Mouse (Mus musculus): ENCODE results near the gene Sav1. TPM values are rescaled to one million over a fixed set of nuclear protein-coding genes. Genes with fewer than 3 reads are reported as not detected.

Gene Sav1
- polyA plus RNA-seq, 2 experiments = 11.0 to 57.2 TPM

- H3K27ac ChIP-seq (replicated peaks; ENCODE audit: low read depth, low read length) = no peak overlapping the region
- TF ChIP-seq POLR2A (IDR thresholded peaks at IDR 0.05; ENCODE audit: borderline replicate concordance, extremely low read depth, insufficient read depth, insufficient read length) = no peak
- H3K27me3 ChIP-seq (ENCODE audit: control insufficient read depth, insufficient read depth, low read length) = no peaks in the 10 kb centered on the region
- no peak overlapping the region for H3K4me3 ChIP-seq (replicated peaks; ENCODE audit: low read length)
- 70% methylated on average over 4 of the region's 4 CpGs for WGBS
- peaks cover 42% of the 10 kb centered on the region for H3K36me3 ChIP-seq (ENCODE audit: control insufficient read depth, insufficient read depth, low read length)
- no peak overlapping the region for H3K4me2 ChIP-seq (replicated peaks; ENCODE audit: low read depth, low read length, severe bottlenecking)
- no peak for ATAC-seq (ENCODE audit: low FRiP score, low read depth)
- no peaks in the 10 kb centered on the region for H3K9me3 ChIP-seq (ENCODE audit: control insufficient read depth, low read length)
- no peak overlapping the region for H3K9ac ChIP-seq (ENCODE audit: low read depth, low read length, severe bottlenecking)
- DNase-seq (ENCODE audit: low spot score) = no peak
- H3K4me1 ChIP-seq (ENCODE audit: control insufficient read depth, insufficient read depth, low read length) = no peaks in the 10 kb centered on the region
Observed at GRCm38 (mm10) chr12:70015936-70016335, 29.1 kb upstream of the Sav1 start.

DNA sequence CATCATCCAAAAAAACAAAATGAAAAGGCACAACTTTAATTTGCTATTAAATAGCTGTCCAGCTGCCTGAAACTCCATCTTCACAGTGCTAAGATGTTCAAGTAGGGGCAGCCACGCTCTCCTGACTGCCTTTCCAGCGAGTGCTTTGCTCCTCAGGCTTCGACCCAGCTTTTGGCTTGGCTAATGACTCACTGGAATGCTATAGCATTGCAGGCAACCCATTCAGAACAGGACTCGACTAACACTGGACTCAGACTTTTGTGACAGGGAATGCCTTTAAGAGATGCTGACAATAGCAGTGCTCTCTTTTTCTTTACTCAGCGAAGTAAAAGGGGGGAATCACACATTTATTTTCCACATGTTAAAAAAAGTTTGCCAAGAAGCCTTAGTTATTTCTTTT, 24.9 kb upstream of the Sav1 start:
- ATAC-seq (ENCODE audit: low FRiP score, low read depth) = no peak

GRCm38 (mm10) chr12:70010356-70010755, 23.6 kb upstream of the Sav1 start:
- no peak for TF ChIP-seq POLR2A (IDR thresholded peaks at IDR 0.05; ENCODE audit: borderline replicate concordance, extremely low read depth, insufficient read depth, insufficient read length)

More for the DNA sequence above, 24.9 kb upstream of the Sav1 start:
- Histone ChIP-seq H3K9ac (ENCODE audit: low read depth, low read length, severe bottlenecking) (no peak overlapping the region), H3K4me3 (replicated peaks; ENCODE audit: low read length) (no peak overlapping the region), H3K4me1 (ENCODE audit: control insufficient read depth, insufficient read depth, low read length) (no peaks in the 10 kb centered on the region), H3K9me3 (ENCODE audit: control insufficient read depth, low read length) (no peaks in the 10 kb centered on the region), H3K27ac (replicated peaks; ENCODE audit: low read depth, low read length) (no peak overlapping the region), H3K36me3 (ENCODE audit: control insufficient read depth, insufficient read depth, low read length) (peaks cover 26% of the 10 kb centered on the region), H3K27me3 (ENCODE audit: control insufficient read depth, insufficient read depth, low read length) (no peaks in the 10 kb centered on the region), H3K4me2 (replicated peaks; ENCODE audit: low read depth, low read length, severe bottlenecking) (no peak overlapping the region)
- DNase-seq (ENCODE audit: low spot score) = no peak
- WGBS = 85% methylated on average over 5 of the region's 5 CpGs
- no peak for TF ChIP-seq POLR2A (IDR thresholded peaks at IDR 0.05; ENCODE audit: borderline replicate concordance, extremely low read depth, insufficient read depth, insufficient read length)

GRCm38 (mm10) chr12:70005103-70005502, 18.3 kb upstream of the Sav1 start:
- ATAC-seq (ENCODE audit: low FRiP score, low read depth) (no peak), DNase-seq (ENCODE audit: low spot score) (no peak)
- Histone ChIP-seq H3K4me2 (replicated peaks; ENCODE audit: low read depth, low read length, severe bottlenecking) (no peak overlapping the region), H3K27me3 (ENCODE audit: control insufficient read depth, insufficient read depth, low read length) (no peaks in the 10 kb centered on the region), H3K9me3 (ENCODE audit: control insufficient read depth, low read length) (no peaks in the 10 kb centered on the region), H3K4me3 (replicated peaks; ENCODE audit: low read length) (no peak overlapping the region), H3K27ac (replicated peaks; ENCODE audit: low read depth, low read length) (no peak overlapping the region), H3K4me1 (ENCODE audit: control insufficient read depth, insufficient read depth, low read length) (no peaks in the 10 kb centered on the region), H3K9ac (ENCODE audit: low read depth, low read length, severe bottlenecking) (no peak overlapping the region), H3K36me3 (ENCODE audit: control insufficient read depth, insufficient read depth, low read length) (no peaks in the 10 kb centered on the region)
- WGBS = 82% methylated on average over 4 of the region's 4 CpGs
- no peak for TF ChIP-seq POLR2A (IDR thresholded peaks at IDR 0.05; ENCODE audit: borderline replicate concordance, extremely low read depth, insufficient read depth, insufficient read length)

More at GRCm38 (mm10) chr12:70010356-70010755, 23.6 kb upstream of the Sav1 start:
- DNase-seq (ENCODE audit: low spot score) (no peak), ATAC-seq (ENCODE audit: low FRiP score, low read depth) (no peak)
- no peaks in the 10 kb centered on the region for H3K4me1 ChIP-seq (ENCODE audit: control insufficient read depth, insufficient read depth, low read length)
- no peak overlapping the region for H3K4me2 ChIP-seq (replicated peaks; ENCODE audit: low read depth, low read length, severe bottlenecking)
- 90% methylated on average over 4 of the region's 4 CpGs for WGBS
- no peak overlapping the region for H3K9ac ChIP-seq (ENCODE audit: low read depth, low read length, severe bottlenecking)
- H3K4me3 ChIP-seq (replicated peaks; ENCODE audit: low read length) = no peak overlapping the region
- H3K27ac ChIP-seq (replicated peaks; ENCODE audit: low read depth, low read length) = no peak overlapping the region
- H3K9me3 ChIP-seq (ENCODE audit: control insufficient read depth, low read length) = no peaks in the 10 kb centered on the region
- H3K27me3 ChIP-seq (ENCODE audit: control insufficient read depth, insufficient read depth, low read length) = no peaks in the 10 kb centered on the region
- H3K36me3 ChIP-seq (ENCODE audit: control insufficient read depth, insufficient read depth, low read length) = peaks cover 21% of the 10 kb centered on the region

DNA sequence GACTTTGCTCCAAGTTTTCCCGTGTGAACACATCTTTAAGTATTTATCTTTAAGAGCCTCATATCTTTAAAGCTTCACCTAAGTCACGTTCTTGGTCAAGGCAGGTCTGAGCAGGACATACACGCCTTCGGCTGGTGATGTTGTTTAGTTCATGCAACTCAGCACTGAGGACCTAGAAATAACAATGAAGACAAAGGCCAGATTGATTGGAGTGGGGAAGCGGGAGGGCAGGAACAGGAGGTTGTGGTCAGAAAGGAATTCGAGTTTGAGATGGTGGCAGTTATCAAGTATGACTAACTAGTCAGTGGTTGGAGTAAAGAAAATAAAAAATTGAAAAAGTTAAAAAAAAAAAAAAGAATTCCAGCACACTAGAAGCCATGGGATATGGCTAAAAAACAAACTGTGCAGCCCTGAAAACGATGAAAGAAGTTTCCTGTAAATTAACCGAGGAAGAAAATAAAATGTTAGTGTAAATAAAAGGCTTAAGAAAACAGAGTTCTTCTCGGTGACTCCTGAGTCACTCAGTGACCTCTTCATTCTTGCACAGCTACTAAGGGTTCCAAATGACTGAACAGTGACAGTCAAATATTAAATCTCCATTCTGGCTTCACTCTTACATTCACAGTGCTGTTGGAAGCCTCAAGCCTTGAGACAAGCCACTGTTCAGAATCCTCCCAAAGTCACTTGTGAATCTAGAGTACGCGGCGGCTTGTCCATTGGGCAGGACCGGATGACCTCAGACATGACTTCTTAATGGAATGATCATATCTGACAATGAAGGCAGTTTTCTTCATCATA, 11.6 kb upstream of the Sav1 start:
- Histone ChIP-seq H3K27me3 (ENCODE audit: control insufficient read depth, insufficient read depth, low read length) (no peaks in the 10 kb centered on the region), H3K4me1 (ENCODE audit: control insufficient read depth, insufficient read depth, low read length) (0 out of 2 replicates have a peak, but pooled peaks cover 3% of the 10 kb centered on the region), H3K36me3 (ENCODE audit: control insufficient read depth, insufficient read depth, low read length) (no peaks in the 10 kb centered on the region), H3K4me3 (replicated peaks; ENCODE audit: low read length) (no peak overlapping the region), H3K9ac (ENCODE audit: low read depth, low read length, severe bottlenecking) (no peak overlapping the region), H3K27ac (replicated peaks; ENCODE audit: low read depth, low read length) (no peak overlapping the region), H3K4me2 (replicated peaks; ENCODE audit: low read depth, low read length, severe bottlenecking) (no peak overlapping the region), H3K9me3 (ENCODE audit: control insufficient read depth, low read length) (no peaks in the 10 kb centered on the region; the same call in 1 of the 2 replicates)
- TF ChIP-seq POLR2A (IDR thresholded peaks at IDR 0.05; ENCODE audit: borderline replicate concordance, extremely low read depth, insufficient read depth, insufficient read length) = no peak
- no peak for ATAC-seq (ENCODE audit: low FRiP score, low read depth)
- no peak for DNase-seq (ENCODE audit: low spot score)
- WGBS = 79% methylated on average over 13 of the region's 13 CpGs

Data from limb, embryonic 14.5 days (tissue).